Mouse (Mus musculus) intestine, embryonic 16.5 days (tissue): ENCODE data around the gene Gp5. TPM values are rescaled to one million over a fixed set of nuclear protein-coding genes. Genes with fewer than 3 reads are reported as not detected.

ENCODE experiments used
- ATAC-seq: fragments of 200-750 bp; cut with Nextera tagmentation; 2 replicates; pipeline ENCODE4 v1.8.0; 2017; ENCODE audit warnings: moderate TSS enrichment, moderate library complexity
- H3K27ac ChIP-seq: fragments of 300-500 bp; sonication (generic); 2 replicates; pipeline ENCODE4 v1.5.1; 2014; ENCODE audit warnings: mild to moderate bottlenecking, low read length
- H3K27me3 ChIP-seq: fragments of 300-500 bp; sonication (generic); replicated peaks from 2 replicates; pipeline ENCODE4 v1.6.1; 2014; ENCODE audit warnings: low read length, control low read depth, mixed read lengths; ENCODE audit not compliant: control insufficient read depth, insufficient read depth
- H3K36me3 ChIP-seq: fragments of 300-500 bp; sonication (generic); 2 replicates; pipeline ENCODE4 v1.6.1; 2014; ENCODE audit warnings: low read length, control low read depth; ENCODE audit not compliant: control insufficient read depth, insufficient read depth
- H3K4me1 ChIP-seq: fragments of 300-500 bp; sonication (generic); 2 replicates; pipeline ENCODE4 v1.6.1; 2014; ENCODE audit warnings: low read length, control low read depth, mixed read lengths; ENCODE audit not compliant: control insufficient read depth, insufficient read depth
- H3K4me2 ChIP-seq: fragments of 300-500 bp; sonication (generic); 2 replicates; pipeline ENCODE4 v1.6.1; 2014; ENCODE audit warnings: low read depth, low read length, control low read depth
- H3K4me3 ChIP-seq: fragments of 300-500 bp; sonication (generic); 2 replicates; pipeline ENCODE4 v1.5.1; 2014; ENCODE audit warnings: mild to moderate bottlenecking, low read length
- H3K9ac ChIP-seq: fragments of 300-500 bp; sonication (generic); 2 replicates; pipeline ENCODE4 v1.6.1; 2014; ENCODE audit warnings: low read depth, low read length
- H3K9me3 ChIP-seq: fragments of 300-500 bp; sonication (generic); 2 replicates; pipeline ENCODE4 v1.6.1; 2016; ENCODE audit warnings: low read length, control low read depth; ENCODE audit not compliant: control insufficient read depth
- WGBS: fragments of 180-500 bp; shearing (Covaris S2); extraction: QIAGEN DNeasy Blood & Tissue Kit; methylation state at CpG from one replicate; pipeline ENCODE4 v1.1.7; 2014; 5-methylcytosine and 5-hydroxymethylcytosine counted together
- polyA plus RNA-seq: library from polyadenylated mRNA; unstranded; fragments of >200 nt; fragmentation: Nextera tagmentation; extraction: Ambion mirVana; gene quantifications from 2 replicates; pipeline ENCODE4 v1.2.1, GENCODE M21; 2015

The Gp5 gene
- polyA plus RNA-seq, 1 experiment from 2014 or later: 0.42 TPM

- Histone ChIP-seq H3K4me3 (no peak overlapping the region), H3K27ac (no peak overlapping the region), H3K36me3 (no peaks in the 10 kb centered on the region), H3K27me3 (peaks cover 22% of the 10 kb centered on the region; the same call in 1 of the 2 replicates), H3K9me3 (no peaks in the 10 kb centered on the region), H3K9ac (no peak overlapping the region), H3K4me2 (no peak overlapping the region), H3K4me1 (peaks cover 7% of the 10 kb centered on the region)
- no peak for ATAC-seq
- 51% methylated on average over 5 of the region's 5 CpGs for WGBS
Measured at GRCm38 (mm10) chr16:30304236-30304635, 6.3 kb downstream of the Gp5 start.

- no peak overlapping the region for H3K27ac ChIP-seq
- WGBS: 79% methylated on average over 2 of the region's 2 CpGs
- no peak overlapping the region for H3K4me3 ChIP-seq
- no peak overlapping the region for H3K9ac ChIP-seq
- H3K36me3 ChIP-seq: no peaks in the 10 kb centered on the region
- peaks cover 4% of the 10 kb centered on the region for H3K4me1 ChIP-seq
- ATAC-seq: no peak
- H3K9me3 ChIP-seq: no peaks in the 10 kb centered on the region
- H3K4me2 ChIP-seq: no peak overlapping the region
- H3K27me3 ChIP-seq: peaks cover 20% of the 10 kb centered on the region; the same call in 1 of the 2 replicates
Measured at GRCm38 (mm10) chr16:30303411-30303810, 7.2 kb downstream of the Gp5 start.

- Histone ChIP-seq H3K36me3 (no peaks in the 10 kb centered on the region), H3K4me2 (no peak overlapping the region), H3K4me1 (no peaks in the 10 kb centered on the region), H3K27ac (no peak overlapping the region), H3K4me3 (no peak overlapping the region), H3K9me3 (no peaks in the 10 kb centered on the region), H3K27me3 (0 out of 2 replicates have a peak, but pooled peaks cover 13% of the 10 kb centered on the region), H3K9ac (no peak overlapping the region)
- no peak for ATAC-seq
- 80% methylated on average over 6 of the region's 6 CpGs for WGBS
Measured at GRCm38 (mm10) chr16:30302686-30303085, 7.9 kb downstream of the Gp5 start.

- Histone ChIP-seq H3K36me3 (no peaks in the 10 kb centered on the region), H3K4me1 (no peaks in the 10 kb centered on the region), H3K9ac (no peak overlapping the region), H3K4me2 (no peak overlapping the region), H3K4me3 (no peak overlapping the region), H3K27ac (no peak overlapping the region), H3K27me3 (no peaks in the 10 kb centered on the region), H3K9me3 (no peaks in the 10 kb centered on the region)
- no peak for ATAC-seq
- 56% methylated on average over 10 of the region's 10 CpGs for WGBS
Measured at GRCm38 (mm10) chr16:30299711-30300277, 10.8 kb downstream of the Gp5 start.

GRCm38 (mm10) chr16:30297450-30297849, 13.1 kb downstream of the Gp5 start:
- 84% methylated on average over 7 of the region's 7 CpGs for WGBS
- Histone ChIP-seq H3K9me3 (no peaks in the 10 kb centered on the region), H3K4me2 (no peak overlapping the region), H3K4me3 (no peak overlapping the region), H3K9ac (no peak overlapping the region), H3K27ac (no peak overlapping the region), H3K4me1 (no peaks in the 10 kb centered on the region), H3K36me3 (no peaks in the 10 kb centered on the region), H3K27me3 (no peaks in the 10 kb centered on the region)
- no peak for ATAC-seq

- H3K36me3 ChIP-seq: no peaks in the 10 kb centered on the region
- no peak overlapping the region for H3K4me3 ChIP-seq
- no peak overlapping the region for H3K27ac ChIP-seq
- 86% methylated on average over 11 of the region's 11 CpGs for WGBS
- no peaks in the 10 kb centered on the region for H3K4me1 ChIP-seq
- H3K9me3 ChIP-seq: no peaks in the 10 kb centered on the region
- no peak for ATAC-seq
- H3K9ac ChIP-seq: no peak overlapping the region
- H3K4me2 ChIP-seq: no peak overlapping the region
- H3K27me3 ChIP-seq: no peaks in the 10 kb centered on the region
Measured at GRCm38 (mm10) chr16:30296601-30297275, 13.8 kb downstream of the Gp5 start.

GRCm38 (mm10) chr16:30295106-30295505, 15.5 kb downstream of the Gp5 start:
- 85% methylated on average over 7 of the region's 7 CpGs for WGBS
- no peak overlapping the region for H3K4me3 ChIP-seq
- H3K27me3 ChIP-seq: no peaks in the 10 kb centered on the region

GRCm38 (mm10) chr16:30290436-30290835, 20.1 kb downstream of the Gp5 start:
- H3K27me3 ChIP-seq: no peaks in the 10 kb centered on the region
- no peaks in the 10 kb centered on the region for H3K9me3 ChIP-seq
- 69% methylated on average over 6 of the region's 6 CpGs for whole genome bisulfite sequencing
- H3K4me1 ChIP-seq: peaks cover 3% of the 10 kb centered on the region; the same call in 1 of the 2 replicates
- ATAC-seq: no peak
- no peak overlapping the region for H3K27ac ChIP-seq
- H3K36me3 ChIP-seq: no peaks in the 10 kb centered on the region
- no peak overlapping the region for H3K4me2 ChIP-seq
- no peak overlapping the region for H3K4me3 ChIP-seq
- no peak overlapping the region for H3K9ac ChIP-seq

More at GRCm38 (mm10) chr16:30295106-30295505, 15.5 kb downstream of the Gp5 start:
- H3K4me1 ChIP-seq: no peaks in the 10 kb centered on the region
- no peak overlapping the region for H3K27ac ChIP-seq
- H3K4me2 ChIP-seq: no peak overlapping the region
- no peak overlapping the region for H3K9ac ChIP-seq
- no peaks in the 10 kb centered on the region for H3K36me3 ChIP-seq
- H3K9me3 ChIP-seq: no peaks in the 10 kb centered on the region
- no peak for ATAC-seq

GRCm38 (mm10) chr16:30285701-30286100, 24.9 kb downstream of the Gp5 start:
- ATAC-seq: no peak; the same call in 1 of the 2 replicates
- Histone ChIP-seq H3K9me3 (no peaks in the 10 kb centered on the region), H3K27ac (no peak overlapping the region), H3K36me3 (no peaks in the 10 kb centered on the region), H3K4me1 (peaks cover 24% of the 10 kb centered on the region), H3K4me2 (no peak overlapping the region), H3K9ac (no peak overlapping the region), H3K27me3 (no peaks in the 10 kb centered on the region; the same call in 1 of the 2 replicates), H3K4me3 (no peak overlapping the region)
- 82% methylated on average over 4 of the region's 4 CpGs for WGBS
